Mouse (Mus musculus) left cerebral cortex, postnatal 4 days (tissue): ENCODE data around the gene Gldc. TPM values are rescaled to one million over a fixed set of nuclear protein-coding genes. Genes with fewer than 3 reads are reported as not detected.
A peak's percentile ranks its signal among the peaks of the same experiment; 100 is the strongest.
"Not testable (repeated sequence)": the region's sequence is repeated elsewhere in the genome, so short reads cannot be mapped to it uniquely, and the experiment has no call there.

Experiments
- DNase-seq: peaks from one replicate; pipeline ENCODE4 v3.0.0-alpha.2; 2022
- intact Hi-C: fragments of 180-260 bp; cut with DNase I; formaldehyde crosslinking; loops from one replicate; pipeline ENCODE4 v1.15.1; 2025
- total RNA-seq, 2 experiments: library from RNA; stranded (reverse); gene quantifications; 2 replicates each; pipeline ENCODE4 v1.2.3; 2021

Gldc gene
- 10 to 100 TPM; 11.6 to 11.7 TPM for total RNA-seq

DNA sequence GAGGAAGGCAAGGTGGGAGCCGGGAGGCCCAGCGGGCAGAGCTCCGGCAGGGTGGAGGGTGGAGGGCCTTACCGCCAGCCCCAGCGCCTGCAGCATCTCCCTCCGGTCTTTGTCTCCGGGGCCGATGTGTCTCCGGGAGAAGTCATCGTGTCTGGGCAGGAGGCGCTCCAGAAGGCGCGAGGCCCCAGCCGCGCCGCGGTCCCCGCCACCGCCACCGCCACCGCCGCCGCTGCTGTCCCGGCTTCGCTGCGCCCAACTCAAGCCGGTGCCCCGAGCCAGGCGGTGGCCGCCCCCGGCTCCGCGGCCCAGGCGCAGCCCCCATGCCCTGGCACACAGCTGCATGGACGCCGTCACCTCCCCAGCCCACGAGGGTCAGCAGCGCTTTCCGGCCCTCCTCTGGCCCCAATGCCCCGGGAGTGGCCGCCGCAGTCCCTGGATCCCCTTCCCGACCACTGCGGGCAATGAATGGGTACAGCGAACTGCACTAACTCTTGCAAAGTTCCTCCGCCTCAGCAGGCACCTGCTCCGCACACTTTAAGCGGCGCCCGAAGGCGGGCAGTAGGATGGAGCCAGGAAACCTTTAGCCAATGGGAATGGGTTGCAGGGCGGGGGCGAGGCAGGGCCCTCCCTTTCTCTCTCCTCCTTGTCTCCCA, at the start of gene Gldc:
Gldc (minus strand) TSS at position 511 of the 653 bp plus-strand sequence.
- DNase-seq, result peak; percentile 82
- intact Hi-C loops, result no loop called here

DNA sequence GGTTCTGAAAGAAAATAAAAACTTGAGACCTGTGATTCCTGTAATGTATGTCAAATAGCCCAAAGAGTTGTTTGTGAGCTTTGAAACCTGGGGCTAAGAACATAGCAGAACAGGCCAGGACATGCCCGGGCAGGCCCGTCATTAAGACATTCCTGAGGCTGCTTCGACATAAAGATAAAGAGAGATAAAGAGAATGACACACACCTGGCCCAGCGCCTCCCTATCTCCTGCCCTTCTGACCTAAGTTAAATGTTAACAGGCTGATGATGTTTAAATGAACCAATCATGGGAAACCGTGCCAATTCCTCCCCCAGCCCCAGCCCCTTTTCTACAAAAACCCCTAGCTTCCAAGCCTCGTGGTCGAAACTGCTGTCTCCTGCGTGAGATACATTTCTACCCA, 47.4 kb upstream of the Gldc start:
- DNase-seq, intact Hi-C loops: not testable (repeated sequence)

- peak; percentile 49 for DNase-seq
- intact Hi-C loops, result no loop called here
Measured at GRCm38 (mm10) chr19:30217335-30217734, 42.1 kb upstream of the Gldc start.

DNA sequence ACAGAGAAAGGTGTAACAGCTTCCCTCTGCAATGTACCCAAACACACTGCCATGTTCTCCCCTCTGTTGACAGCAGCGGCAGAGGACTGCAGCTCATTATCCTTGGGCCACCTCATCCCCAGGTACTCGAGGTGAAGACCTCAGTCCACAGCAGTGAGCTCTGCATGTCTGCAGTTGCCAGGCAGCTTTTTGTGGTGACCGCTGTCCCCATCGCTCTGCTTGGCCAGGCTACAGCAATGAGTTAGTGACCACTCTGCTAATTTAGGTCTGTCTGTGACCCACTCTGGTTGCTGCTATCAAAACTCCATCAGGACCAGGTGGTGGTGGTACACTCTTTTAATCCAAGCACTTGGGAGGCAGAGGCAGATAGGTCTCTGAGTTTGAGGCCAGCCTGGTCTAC, 41.0 kb upstream of the Gldc start:
- intact Hi-C loops, result no loop called here
- DNase-seq, result no peak

DNA sequence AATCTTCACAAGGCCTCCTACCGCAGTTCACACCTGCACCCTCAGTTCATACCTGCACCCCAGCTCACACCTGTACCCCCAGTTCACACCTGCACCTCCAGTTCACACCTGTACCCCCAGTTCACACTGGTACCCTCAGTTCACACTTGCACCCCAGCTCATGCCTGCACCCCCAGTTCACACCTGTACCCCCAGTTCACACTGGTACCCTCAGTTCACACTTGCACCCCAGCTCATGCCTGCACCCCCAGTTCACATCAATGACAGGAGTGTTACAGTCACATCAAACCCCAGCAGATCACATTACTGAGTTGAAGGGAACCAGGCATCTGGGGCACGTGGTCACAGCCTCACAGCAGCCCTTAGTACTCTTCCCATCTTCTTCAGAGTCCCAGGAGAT, 40.5 kb upstream of the Gldc start:
- intact Hi-C loops, result not testable (repeated sequence)

DNA sequence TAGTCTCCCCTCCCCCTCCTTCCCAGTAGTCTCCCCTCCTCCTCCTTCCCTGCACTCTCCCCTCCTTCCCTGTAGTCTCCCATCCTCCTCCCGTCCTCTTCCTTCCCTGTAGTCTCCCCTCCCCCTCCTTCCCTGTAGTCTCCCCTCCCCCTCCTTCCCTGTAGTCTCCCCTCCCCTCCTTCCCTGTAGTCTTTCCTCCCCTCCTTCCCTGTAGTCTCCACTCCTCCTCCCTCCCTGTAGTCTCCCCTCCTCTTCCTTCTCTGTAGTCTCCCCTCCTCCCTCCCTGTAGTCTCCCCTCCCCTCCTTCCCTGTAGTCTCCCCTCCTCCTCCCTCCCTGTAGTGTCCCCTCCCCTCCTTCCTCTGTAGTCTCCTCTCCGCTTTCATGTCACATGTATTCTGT, 38.8 kb upstream of the Gldc start:
- no peak for DNase-seq
- intact Hi-C loops, result no loop called here

More for the DNA sequence above, 40.5 kb upstream of the Gldc start:
- not testable (repeated sequence) for DNase-seq

DNA sequence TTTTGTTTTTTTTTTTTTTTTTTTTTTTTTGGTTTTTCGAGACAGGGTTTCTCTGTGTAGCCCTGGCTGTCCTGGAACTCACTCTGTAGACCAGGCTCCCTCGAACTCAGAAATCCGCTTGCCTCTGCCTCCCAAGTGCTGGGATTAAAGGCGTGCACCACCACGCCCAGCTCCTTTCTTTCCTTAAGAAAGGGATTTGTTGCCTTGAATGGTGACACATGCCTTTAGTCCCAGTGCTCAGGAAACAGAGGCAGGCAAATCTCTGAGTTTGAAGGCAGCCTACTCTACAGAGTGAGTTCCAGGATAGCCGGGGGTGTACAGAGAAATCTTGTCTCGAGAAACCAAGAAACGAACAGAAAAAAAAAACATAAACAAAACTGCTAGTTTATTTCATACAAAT, 33.8 kb upstream of the Gldc start:
- not testable (repeated sequence) for DNase-seq
- intact Hi-C loops, result loop anchor here (10.0 kb wide), 1 partner anchor 384 kb away; no protein-coding TSS in a partner anchor

DNA sequence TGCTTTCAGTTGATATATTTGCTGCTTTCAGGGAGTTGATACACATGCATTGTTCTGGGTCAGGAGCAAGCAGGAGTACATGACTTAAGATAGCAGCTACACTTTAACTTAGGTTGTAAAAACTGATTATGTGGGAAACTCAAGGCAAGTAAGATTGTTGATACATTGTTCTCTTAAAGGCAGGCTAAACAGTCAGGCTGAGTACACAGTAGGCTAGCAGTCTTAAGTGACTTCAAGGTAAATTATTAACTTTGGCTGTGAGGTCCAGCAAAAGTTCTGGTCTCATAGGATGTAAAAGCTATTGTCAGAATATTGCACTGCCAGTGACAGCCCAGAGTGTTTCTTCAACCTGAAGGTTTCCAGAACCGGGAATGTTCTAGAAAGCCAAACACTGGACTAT, 31.8 kb upstream of the Gldc start:
- intact Hi-C loops, result loop anchor here (10.0 kb wide), 1 partner anchor 382 kb away; no protein-coding TSS in a partner anchor
- DNase-seq, result no peak

GRCm38 (mm10) chr19:30205874-30206273, 30.6 kb upstream of the Gldc start:
- intact Hi-C loops, result loop anchor here (10.0 kb wide), 1 partner anchor 381 kb away; no protein-coding TSS in a partner anchor
- DNase-seq, result no peak

- intact Hi-C loops, result loop anchor here (10.0 kb wide), 1 partner anchor 380 kb away; no protein-coding TSS in a partner anchor
- peak; percentile 46 for DNase-seq
Measured at GRCm38 (mm10) chr19:30205159-30205816, 30.1 kb upstream of the Gldc start.

- DNase-seq, result no peak
- intact Hi-C loops, result loop anchor here (10.0 kb wide), 1 partner anchor 377 kb away; no protein-coding TSS in a partner anchor
Measured at GRCm38 (mm10) chr19:30202177-30202576, 26.9 kb upstream of the Gldc start.

GRCm38 (mm10) chr19:30194999-30195398, 19.8 kb upstream of the Gldc start:
- intact Hi-C loops, result no loop called here
- no peak for DNase-seq

DNA sequence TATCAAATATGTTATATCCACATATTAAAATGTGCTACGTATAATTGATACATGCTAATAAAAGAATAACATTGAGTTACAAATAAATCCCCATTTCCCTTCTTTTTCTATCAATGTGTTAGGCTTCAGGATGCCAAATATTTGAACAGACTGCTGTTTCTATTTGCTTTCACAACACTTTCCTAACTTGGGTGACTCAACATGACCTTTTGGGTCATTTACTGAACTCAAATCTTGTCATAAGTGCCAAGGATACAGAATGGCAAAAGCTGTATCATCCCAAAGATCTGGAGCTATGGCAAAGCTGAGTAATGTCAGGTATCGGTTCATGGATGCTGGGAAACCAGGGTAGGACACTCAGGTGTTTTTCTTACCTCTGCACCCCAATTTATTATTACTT, 12.0 kb upstream of the Gldc start:
- intact Hi-C loops, result no loop called here
- DNase-seq, result no peak

- intact Hi-C loops, result no loop called here
- DNase-seq, result no peak
Measured at GRCm38 (mm10) chr19:30185536-30185935, 10.3 kb upstream of the Gldc start.

- DNase-seq, result no peak
- intact Hi-C loops, result no loop called here
Measured at GRCm38 (mm10) chr19:30179979-30180378, 4.8 kb upstream of the Gldc start.

- intact Hi-C loops, result no loop called here
- DNase-seq, result no peak
Measured at GRCm38 (mm10) chr19:30174074-30174670, 1.1 kb downstream of the Gldc start.

- intact Hi-C loops, result no loop called here
- no peak for DNase-seq
Measured at GRCm38 (mm10) chr19:30171346-30172055, 3.7 kb downstream of the Gldc start.

GRCm38 (mm10) chr19:30170319-30170718, 4.9 kb downstream of the Gldc start:
- no peak for DNase-seq
- intact Hi-C loops, result no loop called here

DNA sequence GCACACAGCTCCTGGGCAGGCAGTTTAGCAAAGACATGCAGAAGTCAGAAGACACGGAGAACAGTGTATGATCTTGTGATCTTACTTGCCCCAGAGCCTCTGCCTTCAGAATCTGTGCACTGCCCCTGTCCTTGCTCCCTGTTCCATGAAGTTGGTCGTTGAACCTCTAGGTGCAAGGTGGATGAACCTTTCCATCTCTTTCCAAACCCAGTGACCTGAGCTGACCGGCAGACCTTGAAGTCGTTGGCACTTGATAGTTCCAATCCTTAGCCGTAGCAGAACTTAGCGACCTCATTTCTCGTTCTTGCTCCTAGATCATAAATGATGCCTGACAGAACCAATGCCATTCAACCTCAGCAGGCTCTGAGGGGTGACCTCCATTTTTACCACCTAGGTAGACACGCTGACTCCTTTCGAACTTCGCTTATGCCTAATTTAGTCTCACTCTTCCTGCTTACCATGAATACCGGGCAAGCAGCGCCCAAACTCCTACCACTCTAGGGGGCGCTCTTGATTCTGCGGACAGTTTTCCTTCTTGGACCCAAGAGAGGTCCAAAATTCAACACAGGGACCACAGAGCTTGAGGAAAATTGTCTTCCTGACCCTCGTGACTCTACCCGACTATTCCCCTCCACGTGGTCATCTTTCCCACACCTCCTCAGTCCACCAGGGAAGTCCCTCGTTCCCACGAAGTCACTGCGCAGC, 8.3 kb downstream of the Gldc start:
- DNase-seq, result no peak
- intact Hi-C loops, result no loop called here

DNA sequence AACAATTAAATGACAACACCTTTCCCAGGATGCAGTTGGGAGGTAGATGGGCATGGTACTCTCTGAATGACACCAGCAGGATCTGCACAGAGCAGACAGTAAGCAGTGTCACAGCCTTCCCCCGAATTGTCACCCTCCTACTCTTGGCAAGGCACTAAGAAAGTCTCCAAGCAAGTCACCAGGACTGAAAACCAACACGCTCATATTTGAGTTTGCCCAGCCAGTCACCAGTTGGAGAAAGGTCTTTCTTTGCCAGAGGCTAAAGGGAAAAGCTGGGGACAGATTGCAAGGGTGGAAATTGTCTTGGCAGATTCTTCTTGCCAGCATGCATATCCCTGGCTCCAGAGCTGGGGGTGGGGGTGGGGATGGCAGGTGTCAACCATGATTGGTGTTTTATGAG, 11.0 kb downstream of the Gldc start:
- intact Hi-C loops, result no loop called here
- DNase-seq, result peak; percentile 51
